Mouse (Mus musculus) neural tube, embryonic 11.5 days (tissue): ENCODE data around the gene Spryd3. TPM values are rescaled to one million over a fixed set of nuclear protein-coding genes. Genes with fewer than 3 reads are reported as not detected.
"Not testable (repeated sequence)": the region's sequence is repeated elsewhere in the genome, so short reads cannot be mapped to it uniquely, and the experiment has no call there.

Experiments used
- ATAC-seq: fragments of 200-750 bp; cut with Nextera tagmentation; 2 replicates; pipeline ENCODE4 v1.8.0; 2017; ENCODE audit warnings: moderate number of reproducible peaks, mild to moderate bottlenecking, moderate TSS enrichment, moderate library complexity; ENCODE audit not compliant: insufficient read depth, low FRiP score, low TSS enrichment
- DNase-seq: peaks from one replicate; pipeline ENCODE4 v3.0.0-alpha.2; 2015; ENCODE audit warnings: low spot score
- H3K27ac ChIP-seq: fragments of 300-500 bp; sonication (generic); 2 replicates; pipeline ENCODE4 v1.5.1; 2014; ENCODE audit warnings: low read depth, mild to moderate bottlenecking, low read length
- H3K27me3 ChIP-seq: fragments of 300-500 bp; sonication (generic); 2 replicates; pipeline ENCODE4 v1.6.1; 2014; ENCODE audit warnings: mild to moderate bottlenecking, low read length, mixed read lengths; ENCODE audit not compliant: control insufficient read depth, insufficient read depth
- H3K36me3 ChIP-seq: fragments of 300-500 bp; sonication (generic); 2 replicates; pipeline ENCODE4 v1.6.1; 2014; ENCODE audit warnings: mild to moderate bottlenecking, low read length, moderate library complexity, mixed read lengths; ENCODE audit not compliant: control insufficient read depth, insufficient read depth
- H3K4me1 ChIP-seq: fragments of 300-500 bp; sonication (generic); 2 replicates; pipeline ENCODE4 v1.6.1; 2014; ENCODE audit warnings: low read length, mixed read lengths; ENCODE audit not compliant: control insufficient read depth, insufficient read depth
- H3K4me2 ChIP-seq: fragments of 300-500 bp; sonication (generic); 2 replicates; pipeline ENCODE4 v1.6.1; 2014; ENCODE audit warnings: low read depth, mild to moderate bottlenecking, moderate library complexity
- H3K4me3 ChIP-seq: fragments of 300-500 bp; sonication (generic); 2 replicates; pipeline ENCODE4 v1.5.1; 2014; ENCODE audit warnings: low read depth, low read length
- H3K9ac ChIP-seq: fragments of 300-500 bp; sonication (generic); 2 replicates; pipeline ENCODE4 v1.6.1; 2014; ENCODE audit warnings: mild to moderate bottlenecking, low read length
- H3K9me3 ChIP-seq: fragments of 300-500 bp; sonication (generic); 2 replicates; pipeline ENCODE4 v1.6.1; 2016; ENCODE audit warnings: low read length; ENCODE audit not compliant: control insufficient read depth
- WGBS: fragments of 180-500 bp; shearing (Covaris S2); extraction: QIAGEN DNeasy Blood & Tissue Kit; methylation state at CpG from one replicate; pipeline ENCODE4 v1.1.7; 2014; 5-methylcytosine and 5-hydroxymethylcytosine counted together
- polyA plus RNA-seq: library from polyadenylated mRNA; unstranded; fragments of >200 nt; fragmentation: Nextera tagmentation; extraction: Ambion mirVana; gene quantifications from 2 replicates; pipeline ENCODE4 v1.2.1, GENCODE M21; 2014

Spryd3 gene
- polyA plus RNA-seq, 1 experiment from 2014 or later: 17.0 TPM

DNA sequence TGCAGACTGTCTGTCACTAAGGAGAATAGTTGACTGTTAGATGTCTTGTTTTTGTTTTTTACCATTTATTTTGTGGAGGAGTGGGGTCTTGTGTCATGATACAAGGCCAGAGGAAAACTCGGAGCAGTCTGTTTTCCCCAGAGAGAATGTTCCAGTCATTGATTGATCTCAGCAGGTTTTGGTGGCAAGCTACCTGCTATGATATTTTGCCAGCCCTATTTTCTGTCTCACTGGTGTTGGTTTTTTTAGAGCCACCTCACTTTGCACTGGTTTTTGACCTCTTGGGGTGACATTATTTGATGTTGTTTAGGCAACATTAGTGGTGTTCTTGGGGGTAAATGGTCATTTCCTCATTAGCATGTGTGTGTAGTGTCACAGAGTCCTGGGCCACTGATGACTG, 44.3 kb downstream of the Spryd3 start:
- peaks cover 58% of the 10 kb centered on the region for H3K36me3 ChIP-seq
- H3K4me1 ChIP-seq: no peaks in the 10 kb centered on the region
- no peak overlapping the region for H3K4me3 ChIP-seq
- no peak overlapping the region for H3K9ac ChIP-seq
- ATAC-seq (no peak), DNase-seq (no peak)
- 82% methylated on average over 1 of the region's 1 CpGs for whole genome bisulfite sequencing
- no peaks in the 10 kb centered on the region for H3K27me3 ChIP-seq
- H3K27ac ChIP-seq: no peak overlapping the region
- no peaks in the 10 kb centered on the region for H3K9me3 ChIP-seq
- no peak overlapping the region for H3K4me2 ChIP-seq

DNA sequence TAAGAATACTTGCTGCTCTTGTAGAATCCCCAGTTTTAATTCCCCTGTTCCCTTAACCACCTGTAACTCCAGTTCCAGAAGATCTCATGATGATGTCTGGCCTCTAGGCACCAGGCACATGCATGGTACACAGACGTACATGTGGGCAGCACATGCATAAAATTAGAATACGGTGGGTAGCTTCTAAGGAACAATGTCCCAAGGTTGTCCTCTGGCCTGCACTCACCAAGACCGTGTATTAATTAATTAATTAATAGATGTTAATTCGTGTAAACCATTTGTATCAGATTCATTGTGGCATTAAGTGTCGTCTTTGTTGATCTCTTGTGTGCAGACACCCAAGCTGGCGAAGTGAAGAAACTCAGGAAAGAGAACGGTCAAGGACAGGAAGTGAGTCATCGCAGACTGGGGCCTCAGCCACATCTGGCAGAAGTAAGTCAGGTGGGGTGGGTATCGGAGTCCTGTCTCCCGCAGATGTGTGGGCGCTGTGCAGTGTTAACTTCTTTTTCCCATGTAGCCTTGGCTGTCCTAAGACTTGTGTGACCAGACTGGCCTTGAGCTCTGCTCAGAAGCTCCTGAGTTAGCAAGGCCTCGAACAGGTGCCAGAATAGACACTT, 44.9 kb downstream of the Spryd3 start:
- no peak for ATAC-seq
- Histone ChIP-seq H3K4me2 (no peak overlapping the region), H3K27ac (no peak overlapping the region), H3K4me1 (no peaks in the 10 kb centered on the region), H3K27me3 (no peaks in the 10 kb centered on the region), H3K4me3 (no peak overlapping the region), H3K9ac (no peak overlapping the region), H3K9me3 (no peaks in the 10 kb centered on the region), H3K36me3 (peaks cover 60% of the 10 kb centered on the region)
- no peak for DNase-seq
- 92% methylated on average over 12 of the region's 12 CpGs for WGBS

DNA sequence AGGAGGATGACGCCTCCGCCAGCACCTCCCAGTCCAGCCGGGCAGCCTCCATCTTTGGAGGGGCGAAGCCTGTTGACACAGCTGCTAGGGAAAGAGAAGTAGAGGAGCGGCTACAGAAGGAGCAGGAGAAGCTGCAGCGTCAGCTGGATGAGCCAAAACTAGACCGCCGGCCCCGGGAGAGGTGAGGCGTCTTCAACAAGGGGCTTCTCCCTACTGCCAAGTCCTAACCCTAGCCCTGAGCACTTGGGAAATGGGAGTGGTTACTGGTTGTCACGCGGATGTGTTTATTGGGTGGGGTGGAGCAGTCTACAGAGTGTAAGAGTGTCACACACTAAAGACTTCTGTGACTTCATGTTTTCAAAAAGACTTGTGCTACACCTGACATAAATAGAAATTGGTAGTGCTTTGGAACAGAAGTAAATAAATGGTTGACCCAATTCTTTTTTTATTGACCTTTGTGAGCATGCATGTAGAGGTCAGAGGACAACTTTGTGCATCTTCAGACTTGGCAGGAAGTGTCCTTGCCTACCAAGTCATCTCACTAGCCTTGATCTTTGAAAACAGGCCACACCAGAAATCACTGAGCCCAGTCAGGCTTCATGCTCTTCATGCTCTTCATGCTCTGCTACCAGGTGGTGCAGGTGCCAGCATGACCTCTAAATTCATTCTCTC, 46.0 kb downstream of the Spryd3 start:
- DNase-seq (no peak), ATAC-seq (no peak)
- no peak overlapping the region for H3K27ac ChIP-seq
- no peak overlapping the region for H3K9ac ChIP-seq
- no peaks in the 10 kb centered on the region for H3K4me1 ChIP-seq
- H3K9me3 ChIP-seq: no peaks in the 10 kb centered on the region
- H3K4me2 ChIP-seq: no peak overlapping the region
- H3K27me3 ChIP-seq: no peaks in the 10 kb centered on the region
- no peak overlapping the region for H3K4me3 ChIP-seq
- WGBS: 77% methylated on average over 12 of the region's 12 CpGs
- H3K36me3 ChIP-seq: peaks cover 57% of the 10 kb centered on the region

DNA sequence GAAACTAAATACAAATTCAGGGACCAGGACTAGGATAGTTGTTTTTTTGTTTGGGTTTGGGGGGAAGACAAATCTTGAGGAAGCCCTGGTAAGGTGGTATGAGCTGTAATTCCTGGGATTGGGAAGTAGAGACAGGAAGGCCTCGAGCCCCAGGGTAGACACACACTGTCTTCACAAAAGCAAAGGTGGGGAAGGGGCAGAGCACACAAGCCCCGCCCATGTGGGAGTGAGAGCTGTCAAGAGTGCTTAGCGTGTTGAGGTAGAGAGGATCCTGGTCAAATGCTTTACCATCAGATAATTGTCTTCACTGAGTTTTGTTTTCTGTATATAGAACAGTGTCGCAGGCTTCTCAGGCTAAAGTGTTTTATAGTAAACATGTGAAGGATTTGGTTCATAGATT, 53.0 kb downstream of the Spryd3 start:
- 88% methylated on average over 4 of the region's 4 CpGs for WGBS
- H3K4me3 ChIP-seq: no peak overlapping the region
- H3K27me3 ChIP-seq: no peaks in the 10 kb centered on the region
- ATAC-seq: no peak
- peaks cover 25% of the 10 kb centered on the region for H3K36me3 ChIP-seq
- no peaks in the 10 kb centered on the region for H3K9me3 ChIP-seq
- no peak overlapping the region for H3K27ac ChIP-seq
- H3K4me1 ChIP-seq: no peaks in the 10 kb centered on the region
- DNase-seq: no peak
- no peak overlapping the region for H3K9ac ChIP-seq
- no peak overlapping the region for H3K4me2 ChIP-seq

DNA sequence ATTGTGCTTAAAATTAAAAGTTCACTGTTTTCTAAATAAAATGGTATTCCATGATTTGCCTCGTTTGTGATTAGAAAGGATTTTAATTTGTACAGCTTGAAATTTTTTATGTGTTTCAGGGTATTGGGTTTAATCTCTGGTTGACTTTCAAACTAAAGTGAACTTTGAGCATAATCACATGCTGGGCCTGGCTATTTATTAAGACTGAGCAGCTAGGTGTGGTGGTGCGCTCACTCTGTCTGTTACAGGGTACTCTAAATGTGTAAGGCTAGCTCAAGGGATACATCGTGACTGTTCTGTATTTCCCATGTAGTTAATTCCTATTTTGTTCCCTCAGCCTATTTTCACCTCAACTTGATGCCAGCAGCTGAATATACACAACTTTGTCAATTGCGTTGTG, 53.9 kb downstream of the Spryd3 start:
- Histone ChIP-seq H3K27me3 (no peaks in the 10 kb centered on the region), H3K27ac (no peak overlapping the region), H3K9ac (no peak overlapping the region), H3K9me3 (no peaks in the 10 kb centered on the region), H3K4me3 (no peak overlapping the region), H3K36me3 (peaks cover 20% of the 10 kb centered on the region), H3K4me2 (no peak overlapping the region), H3K4me1 (no peaks in the 10 kb centered on the region)
- no peak for ATAC-seq
- DNase-seq: no peak
- 91% methylated on average over 4 of the region's 4 CpGs for WGBS

DNA sequence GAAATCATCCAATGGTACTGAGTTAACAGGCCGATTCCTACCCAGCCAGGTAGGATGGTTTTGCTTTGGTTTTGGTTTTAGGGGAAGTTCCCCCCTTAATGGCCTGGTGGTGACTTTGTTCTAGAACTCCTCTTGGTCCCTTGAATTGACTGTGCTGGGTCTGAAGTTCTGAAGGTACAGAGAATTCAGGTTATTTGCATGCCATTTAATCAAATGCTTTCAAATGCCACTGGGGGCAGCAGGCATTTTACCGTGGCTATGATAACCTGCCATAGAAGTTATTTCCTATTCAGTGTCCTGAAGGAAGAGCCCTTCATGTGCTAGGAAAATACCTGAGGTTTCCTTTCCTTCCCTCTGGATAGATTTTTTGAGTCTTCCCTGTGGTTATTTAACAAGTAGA, 55.6 kb downstream of the Spryd3 start:
- no peak for ATAC-seq
- no peaks in the 10 kb centered on the region for H3K27me3 ChIP-seq
- H3K27ac ChIP-seq: no peak overlapping the region
- H3K4me2 ChIP-seq: no peak overlapping the region
- H3K9ac ChIP-seq: no peak overlapping the region
- peaks cover 6% of the 10 kb centered on the region for H3K4me1 ChIP-seq
- no peaks in the 10 kb centered on the region for H3K9me3 ChIP-seq
- no peak overlapping the region for H3K4me3 ChIP-seq
- H3K36me3 ChIP-seq: peaks cover 12% of the 10 kb centered on the region
- WGBS: 77% methylated on average over 2 of the region's 2 CpGs
- no peak for DNase-seq

DNA sequence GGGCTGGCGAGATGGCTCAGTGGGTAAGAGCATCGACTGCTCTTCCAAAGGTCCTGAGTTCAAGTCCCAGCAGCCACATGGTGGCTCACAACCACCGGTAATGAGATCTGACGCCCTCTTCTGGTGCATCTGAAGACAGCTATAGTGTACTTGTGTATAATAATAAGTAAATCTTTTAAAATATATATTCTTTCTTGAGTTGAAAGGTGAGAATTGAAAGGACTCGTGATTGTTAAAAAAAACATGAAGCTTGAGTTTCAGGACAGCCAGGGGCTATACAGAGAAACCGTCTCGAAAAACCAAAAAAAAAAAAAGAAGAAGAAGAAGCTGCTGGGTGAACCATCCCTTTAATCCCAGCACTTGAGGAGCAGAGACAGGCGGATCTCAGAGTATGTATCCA, 56.1 kb downstream of the Spryd3 start:
- peaks cover 11% of the 10 kb centered on the region for H3K4me1 ChIP-seq
- not testable (repeated sequence) for H3K9me3 ChIP-seq, H3K27ac ChIP-seq, H3K27me3 ChIP-seq, DNase-seq, H3K9ac ChIP-seq, ATAC-seq, H3K4me2 ChIP-seq, H3K36me3 ChIP-seq, H3K4me3 ChIP-seq
- 86% methylated on average over 8 of the region's 8 CpGs for WGBS

DNA sequence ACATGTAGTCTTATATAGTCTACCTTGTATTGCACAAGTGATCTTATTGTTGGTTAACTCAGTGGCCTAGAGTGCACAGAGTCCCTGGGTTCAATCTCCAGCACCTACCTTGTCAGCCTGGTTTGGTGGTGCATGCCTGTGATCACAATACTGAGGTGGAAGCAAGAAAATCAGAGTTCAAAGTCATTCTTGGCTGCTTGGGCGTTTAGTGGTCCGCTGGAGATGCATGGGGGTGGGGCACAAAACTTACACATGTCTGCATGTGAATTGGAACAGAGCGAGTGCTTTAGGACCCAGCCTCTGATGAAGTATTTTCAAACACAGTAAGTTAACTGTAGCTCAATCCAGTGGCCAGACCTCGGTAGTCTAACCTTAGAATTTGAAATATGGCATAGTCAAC, 56.8 kb downstream of the Spryd3 start:
- Histone ChIP-seq H3K27me3 (no peaks in the 10 kb centered on the region), H3K36me3 (peaks cover 6% of the 10 kb centered on the region; the same call in 1 of the 2 replicates), H3K9ac (no peak overlapping the region), H3K4me2 (no peak overlapping the region), H3K4me3 (no peak overlapping the region), H3K4me1 (peaks cover 14% of the 10 kb centered on the region), H3K9me3 (no peaks in the 10 kb centered on the region), H3K27ac (no peak overlapping the region)
- WGBS: 85% methylated on average over 4 of the region's 4 CpGs
- no peak for DNase-seq
- ATAC-seq: no peak

DNA sequence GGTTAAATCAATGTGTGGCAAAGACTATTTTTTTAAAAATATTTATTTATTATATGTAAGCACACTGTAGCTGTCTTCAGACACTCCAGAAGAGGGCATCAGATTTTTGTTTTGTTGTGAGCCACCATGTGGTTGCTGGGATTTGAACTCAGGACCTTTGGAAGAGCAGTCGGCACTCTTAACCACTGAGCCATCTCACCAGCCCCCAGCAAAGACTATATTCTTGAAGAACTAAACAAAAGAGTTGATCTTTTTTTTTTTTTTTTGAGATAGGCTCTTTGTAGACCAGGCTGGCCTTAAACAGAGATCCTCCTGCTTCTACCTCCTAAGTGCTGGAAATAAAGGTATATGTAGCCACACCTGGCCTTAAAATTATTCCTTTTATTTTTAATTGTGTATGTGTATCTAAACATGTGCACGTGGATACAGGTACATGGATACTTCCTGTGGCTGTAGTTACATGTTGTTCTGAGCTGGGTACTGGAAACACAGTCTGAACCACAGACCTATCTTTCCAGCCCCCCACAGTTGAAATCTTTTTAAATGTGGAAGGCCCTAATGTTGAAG, 58.8 kb downstream of the Spryd3 start:
- no peaks in the 10 kb centered on the region for H3K27me3 ChIP-seq
- ATAC-seq (no peak), DNase-seq (no peak)
- no peaks in the 10 kb centered on the region for H3K36me3 ChIP-seq
- no peak overlapping the region for H3K4me3 ChIP-seq
- 93% methylated on average over 2 of the region's 2 CpGs for WGBS
- no peak overlapping the region for H3K4me2 ChIP-seq
- H3K4me1 ChIP-seq: peaks cover 16% of the 10 kb centered on the region
- no peak overlapping the region for H3K9ac ChIP-seq
- no peak overlapping the region for H3K27ac ChIP-seq
- H3K9me3 ChIP-seq: no peaks in the 10 kb centered on the region
